Mouse (Mus musculus): ENCODE results near the gene Jkamp. TPM values are rescaled to one million over a fixed set of nuclear protein-coding genes. Genes with fewer than 3 reads are reported as not detected.

Jkamp gene
- polyA plus RNA-seq, 1 experiment: not detected

DNA sequence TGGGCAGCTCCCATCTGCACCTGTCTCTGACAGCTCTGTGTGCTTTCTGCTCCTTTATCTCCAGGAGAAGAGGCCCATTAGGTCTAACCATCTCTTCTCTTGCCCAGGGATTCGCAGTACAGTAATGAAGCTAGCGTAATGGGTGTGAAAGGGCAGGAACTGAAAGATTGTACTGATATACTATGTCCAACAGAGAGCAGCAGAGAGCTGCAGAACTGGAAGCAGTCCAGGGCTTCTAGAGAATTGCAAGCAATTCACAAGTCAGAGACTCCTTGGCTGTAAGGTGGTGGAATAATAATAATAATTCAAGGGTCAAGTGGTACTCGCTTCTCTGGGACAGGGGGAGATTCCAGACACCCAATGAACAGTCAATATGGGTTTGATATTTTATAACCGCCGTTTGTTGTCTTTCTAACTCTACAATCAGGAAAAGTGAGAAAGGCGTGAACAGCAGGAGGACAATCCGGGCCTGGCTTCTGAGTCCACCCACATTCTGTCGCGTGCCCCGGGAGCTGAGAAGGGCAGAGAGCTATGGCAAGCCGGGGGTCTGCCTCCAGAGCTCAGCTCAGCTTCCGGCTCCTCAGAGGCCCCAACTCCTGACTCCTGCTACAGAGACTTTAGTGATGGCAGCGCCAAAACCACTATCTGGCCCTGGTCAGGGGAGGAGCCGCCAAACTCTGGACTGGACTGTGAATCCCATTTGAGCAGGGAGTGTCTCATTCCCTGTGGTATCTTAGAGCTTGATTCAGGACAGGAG, 19.3 kb downstream of the Jkamp start:
- WGBS: 28% methylated on average over 14 of the region's 14 CpGs
- TF ChIP-seq CTCF (IDR thresholded peaks at IDR 0.05; ENCODE audit: insufficient read depth, low read depth, low read length) (no peak), POLR2A (IDR thresholded peaks at IDR 0.05; ENCODE audit: insufficient read depth, low read depth, low read length) (no peak)
- Histone ChIP-seq H3K4me1 (ENCODE audit: control insufficient read depth, insufficient read depth, low read length) (peaks cover 2% of the 10 kb centered on the region; the same call in 1 of the 2 replicates), H3K27ac (ENCODE audit: insufficient read depth, low read depth, low read length) (no peak overlapping the region), H3K4me3 (ENCODE audit: insufficient read depth, low read depth, low read length) (no peak overlapping the region)

- 72% methylated on average over 6 of the region's 6 CpGs for WGBS
- Histone ChIP-seq H3K4me3 (ENCODE audit: insufficient read depth, low read depth, low read length) (no peak overlapping the region), H3K27ac (ENCODE audit: insufficient read depth, low read depth, low read length) (no peak overlapping the region), H3K4me1 (ENCODE audit: control insufficient read depth, insufficient read depth, low read length) (no peaks in the 10 kb centered on the region)
- TF ChIP-seq CTCF (IDR thresholded peaks at IDR 0.05; ENCODE audit: insufficient read depth, low read depth, low read length) (no peak), POLR2A (IDR thresholded peaks at IDR 0.05; ENCODE audit: insufficient read depth, low read depth, low read length) (no peak)
Observed at GRCm38 (mm10) chr12:72115126-72115525, 29.7 kb downstream of the Jkamp start.

DNA sequence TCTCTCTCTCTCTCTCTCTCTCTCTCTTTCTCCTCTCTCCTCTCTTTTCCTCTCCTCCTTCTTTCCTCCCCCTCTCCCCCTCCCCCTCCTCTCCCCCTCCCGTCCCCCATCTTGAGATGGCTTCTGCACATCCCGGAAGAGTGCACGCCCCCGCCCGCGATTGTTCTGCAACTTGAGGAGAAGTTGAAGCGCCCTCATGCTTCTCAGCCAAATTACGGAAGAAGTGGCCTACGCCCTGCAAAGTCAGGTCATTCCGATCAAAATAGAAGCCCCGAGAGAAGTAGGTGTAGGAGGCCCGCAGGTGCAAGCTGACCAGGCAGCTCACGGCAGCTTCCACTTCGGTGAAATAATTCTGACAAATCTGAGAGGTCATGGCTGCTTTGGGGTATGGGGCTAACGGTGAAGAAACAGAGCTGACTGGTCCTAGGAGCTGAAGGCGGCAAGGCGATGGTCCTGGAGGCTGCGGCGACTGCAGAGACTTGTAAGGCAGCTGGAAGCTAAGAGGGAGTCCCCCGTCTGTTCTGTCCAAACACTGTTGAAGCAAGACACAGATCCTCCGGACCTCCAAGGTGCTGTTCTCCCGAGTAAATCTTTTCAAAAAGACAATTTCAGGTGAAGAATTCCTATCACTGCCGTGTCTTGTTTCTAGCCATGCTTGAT, 30.4 kb downstream of the Jkamp start:
- Histone ChIP-seq H3K27ac (ENCODE audit: insufficient read depth, low read depth, low read length) (no peak overlapping the region), H3K4me3 (ENCODE audit: insufficient read depth, low read depth, low read length) (no peak overlapping the region), H3K4me1 (ENCODE audit: control insufficient read depth, insufficient read depth, low read length) (no peaks in the 10 kb centered on the region)
- no peak for TF ChIP-seq POLR2A (IDR thresholded peaks at IDR 0.05; ENCODE audit: insufficient read depth, low read depth, low read length)
- TF ChIP-seq CTCF (IDR thresholded peaks at IDR 0.05; ENCODE audit: insufficient read depth, low read depth, low read length): no peak
- 89% methylated on average over 22 of the region's 23 CpGs for WGBS

DNA sequence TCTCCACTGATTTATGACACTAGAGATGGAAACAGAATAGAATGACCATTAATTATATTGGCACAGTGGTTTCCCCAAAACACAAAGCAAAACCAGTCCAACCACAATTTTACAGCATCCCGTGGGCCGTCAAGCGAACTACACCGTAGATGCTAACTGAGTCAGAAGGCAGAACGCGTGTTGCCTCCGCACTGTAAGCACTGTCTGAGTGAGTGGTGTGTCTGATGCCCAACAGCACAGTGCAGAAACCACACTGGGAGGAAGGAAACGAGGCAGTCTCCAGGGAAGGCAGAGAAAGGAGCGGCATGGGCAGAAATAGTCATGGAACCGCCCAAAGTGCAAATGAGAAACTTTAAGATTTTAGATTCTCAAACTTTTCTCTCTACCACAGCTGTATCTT, 43.8 kb downstream of the Jkamp start:
- H3K4me3 ChIP-seq (ENCODE audit: insufficient read depth, low read depth, low read length): no peak overlapping the region
- H3K27ac ChIP-seq (ENCODE audit: insufficient read depth, low read depth, low read length): no peak overlapping the region
- WGBS: 89% methylated on average over 10 of the region's 10 CpGs
- TF ChIP-seq CTCF (IDR thresholded peaks at IDR 0.05; ENCODE audit: insufficient read depth, low read depth, low read length): no peak
- no peaks in the 10 kb centered on the region for H3K4me1 ChIP-seq (ENCODE audit: control insufficient read depth, insufficient read depth, low read length)

GRCm38 (mm10) chr12:72150786-72151185, 65.4 kb downstream of the Jkamp start:
- no peak overlapping the region for H3K27ac ChIP-seq (ENCODE audit: insufficient read depth, low read depth, low read length)
- H3K4me1 ChIP-seq (ENCODE audit: control insufficient read depth, insufficient read depth, low read length): no peaks in the 10 kb centered on the region
- no peak for TF ChIP-seq POLR2A (IDR thresholded peaks at IDR 0.05; ENCODE audit: insufficient read depth, low read depth, low read length)
- TF ChIP-seq CTCF (IDR thresholded peaks at IDR 0.05; ENCODE audit: insufficient read depth, low read depth, low read length): no peak
- no peak overlapping the region for H3K4me3 ChIP-seq (ENCODE audit: insufficient read depth, low read depth, low read length)
- WGBS: 63% methylated on average over 4 of the region's 4 CpGs

Other genes starting within 250 kb of the Jkamp start
- not detected in 2 replicates for gene Gpr135, start 14.5 kb upstream of the Jkamp start, polyA plus RNA-seq (2012; ENCODE audit: insufficient read depth, insufficient read length, low replicate concordance, missing spikeins)
- not detected in 2 replicates for gene L3hypdh, start 150 bp upstream of the Jkamp start, polyA plus RNA-seq (2012; ENCODE audit: insufficient read depth, insufficient read length, low replicate concordance, missing spikeins)
- gene Ccdc175, start 99.4 kb downstream of the Jkamp start, polyA plus RNA-seq (2012; ENCODE audit: insufficient read depth, insufficient read length, low replicate concordance, missing spikeins): not detected in 2 replicates

Measured in olfactory bulb, adult 2 months (tissue).